Mouse (Mus musculus): ENCODE results near the gene Polr2b. TPM values are rescaled to one million over a fixed set of nuclear protein-coding genes. Genes with fewer than 3 reads are reported as not detected.

Gene Polr2b
- polyA plus RNA-seq, 1 experiment, result 32.2 TPM

DNA sequence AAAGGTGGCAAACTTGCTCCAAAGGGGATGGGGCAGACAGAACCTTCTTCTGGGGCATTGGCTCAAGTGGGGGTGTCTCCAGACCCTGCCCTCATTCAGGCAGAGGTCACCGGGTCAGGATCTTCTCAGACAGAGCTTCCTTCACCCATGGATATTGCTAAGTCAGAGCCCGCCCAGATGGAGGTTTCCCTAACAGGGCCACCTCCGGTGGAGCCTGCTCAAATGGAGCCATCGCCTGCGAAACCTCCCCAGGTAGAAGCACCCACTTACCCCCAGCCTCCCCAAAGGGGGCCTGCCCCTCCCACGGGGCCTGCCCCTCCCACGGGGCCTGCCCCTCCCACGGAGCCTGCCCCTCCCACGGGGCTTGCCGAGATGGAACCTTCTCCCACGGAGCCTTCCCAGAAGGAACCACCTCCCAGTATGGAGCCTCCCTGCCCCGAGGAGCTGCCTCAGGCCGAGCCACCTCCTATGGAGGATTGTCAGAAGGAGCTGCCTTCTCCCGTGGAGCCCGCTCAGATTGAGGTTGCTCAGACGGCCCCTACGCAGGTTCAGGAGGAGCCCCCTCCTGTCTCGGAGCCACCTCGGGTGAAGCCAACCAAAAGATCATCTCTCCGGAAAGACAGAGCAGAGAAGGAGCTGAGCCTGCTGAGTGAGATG is 28.3 kb upstream of the Polr2b start:
- Histone ChIP-seq H3K4me1 (ENCODE audit: control insufficient read depth, insufficient read depth, low read length) (no peaks in the 10 kb centered on the region), H3K36me3 (ENCODE audit: control insufficient read depth, insufficient read depth, low read length) (peaks cover 6% of the 10 kb centered on the region), H3K4me3 (ENCODE audit: insufficient read depth, low read depth, low read length) (no peak overlapping the region), H3K27ac (ENCODE audit: insufficient read depth, low read depth, low read length) (no peak overlapping the region), H3K27me3 (replicated peaks; ENCODE audit: control insufficient read depth, insufficient read depth, low read length) (no peaks in the 10 kb centered on the region)
- TF ChIP-seq POLR2A (IDR thresholded peaks at IDR 0.05; ENCODE audit: low read depth, low read length) (no peak), CTCF (conservative IDR thresholded peaks at IDR 0.05; ENCODE audit: insufficient read depth, insufficient read length, low read depth, low read length) (no peak)
- no peak for DNase-seq
- 72% methylated on average over 20 of the region's 20 CpGs for WGBS

DNA sequence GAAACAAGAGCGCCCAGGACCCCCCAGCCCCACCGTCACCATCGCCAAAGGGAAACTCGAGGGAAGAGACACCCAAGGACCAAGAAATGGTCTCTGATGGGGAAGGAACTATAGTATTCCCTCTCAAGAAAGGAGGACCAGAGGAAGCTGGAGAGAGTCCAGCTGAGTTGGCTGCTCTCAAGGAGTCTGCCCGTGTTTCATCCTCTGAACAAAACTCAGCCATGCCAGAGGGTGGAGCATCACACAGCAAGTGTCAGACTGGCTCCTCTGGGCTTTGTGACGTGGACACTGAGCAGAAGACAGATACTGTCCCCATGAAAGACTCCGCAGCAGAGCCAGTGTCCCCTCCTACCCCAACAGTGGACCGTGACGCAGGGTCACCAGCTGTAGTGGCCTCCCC is 27.7 kb upstream of the Polr2b start:
- peaks cover 6% of the 10 kb centered on the region for H3K36me3 ChIP-seq (ENCODE audit: control insufficient read depth, insufficient read depth, low read length)
- H3K4me1 ChIP-seq (ENCODE audit: control insufficient read depth, insufficient read depth, low read length), result no peaks in the 10 kb centered on the region
- H3K27me3 ChIP-seq (replicated peaks; ENCODE audit: control insufficient read depth, insufficient read depth, low read length), result no peaks in the 10 kb centered on the region
- no peak for DNase-seq
- TF ChIP-seq POLR2A (IDR thresholded peaks at IDR 0.05; ENCODE audit: low read depth, low read length) (no peak), CTCF (conservative IDR thresholded peaks at IDR 0.05; ENCODE audit: insufficient read depth, insufficient read length, low read depth, low read length) (no peak)
- no peak overlapping the region for H3K27ac ChIP-seq (ENCODE audit: insufficient read depth, low read depth, low read length)
- no peak overlapping the region for H3K4me3 ChIP-seq (ENCODE audit: insufficient read depth, low read depth, low read length)
- 78% methylated on average over 9 of the region's 9 CpGs for WGBS

DNA sequence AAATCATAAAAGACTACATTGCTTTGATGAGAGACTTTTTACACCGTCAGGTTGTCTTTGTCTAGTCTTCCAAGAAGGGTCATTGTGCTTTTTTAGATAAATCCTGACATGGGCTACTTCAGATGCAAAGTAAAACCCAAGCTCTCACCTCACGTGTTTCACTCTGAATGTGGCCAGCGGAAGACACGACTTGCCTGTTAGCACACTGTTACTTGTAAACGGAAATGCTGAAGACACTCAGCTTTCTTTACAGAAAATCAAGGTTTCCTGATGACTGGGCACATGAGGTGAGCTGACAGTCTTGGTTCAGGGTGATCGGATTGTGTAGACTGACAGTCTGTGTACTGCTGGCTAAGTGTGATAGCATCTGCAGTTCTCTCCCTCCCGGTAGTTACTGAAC is 24.3 kb upstream of the Polr2b start:
- peaks cover 6% of the 10 kb centered on the region for H3K36me3 ChIP-seq (ENCODE audit: control insufficient read depth, insufficient read depth, low read length)
- no peak for DNase-seq
- TF ChIP-seq CTCF (conservative IDR thresholded peaks at IDR 0.05; ENCODE audit: insufficient read depth, insufficient read length, low read depth, low read length) (no peak), POLR2A (IDR thresholded peaks at IDR 0.05; ENCODE audit: low read depth, low read length) (no peak)
- no peak overlapping the region for H3K27ac ChIP-seq (ENCODE audit: insufficient read depth, low read depth, low read length)
- no peaks in the 10 kb centered on the region for H3K27me3 ChIP-seq (replicated peaks; ENCODE audit: control insufficient read depth, insufficient read depth, low read length)
- H3K4me1 ChIP-seq (ENCODE audit: control insufficient read depth, insufficient read depth, low read length), result no peaks in the 10 kb centered on the region
- 72% methylated on average over 7 of the region's 7 CpGs for WGBS
- H3K4me3 ChIP-seq (ENCODE audit: insufficient read depth, low read depth, low read length), result no peak overlapping the region

DNA sequence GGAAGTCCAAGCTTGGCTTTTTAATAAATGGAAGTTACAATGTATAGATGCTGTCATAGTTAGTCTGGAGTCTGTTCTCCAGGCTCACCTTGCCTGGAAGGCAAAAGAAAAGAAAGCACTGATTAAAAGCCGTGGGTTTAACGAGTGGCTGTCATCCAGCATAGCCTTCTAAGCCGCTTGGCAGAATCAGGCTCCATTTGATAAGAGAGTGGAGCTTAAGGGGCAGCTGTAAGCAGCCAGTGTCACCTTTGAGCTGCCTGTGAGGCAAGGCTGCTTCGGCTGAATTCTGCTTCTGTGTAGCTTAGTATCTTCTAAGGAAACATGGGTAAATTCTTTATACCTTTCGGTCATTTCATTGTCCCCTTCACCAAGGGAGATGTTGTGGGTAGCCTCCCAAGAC is 23.0 kb upstream of the Polr2b start:
- H3K36me3 ChIP-seq (ENCODE audit: control insufficient read depth, insufficient read depth, low read length), result peaks cover 3% of the 10 kb centered on the region
- no peak for DNase-seq
- WGBS, result 89% methylated on average over 5 of the region's 5 CpGs

DNA sequence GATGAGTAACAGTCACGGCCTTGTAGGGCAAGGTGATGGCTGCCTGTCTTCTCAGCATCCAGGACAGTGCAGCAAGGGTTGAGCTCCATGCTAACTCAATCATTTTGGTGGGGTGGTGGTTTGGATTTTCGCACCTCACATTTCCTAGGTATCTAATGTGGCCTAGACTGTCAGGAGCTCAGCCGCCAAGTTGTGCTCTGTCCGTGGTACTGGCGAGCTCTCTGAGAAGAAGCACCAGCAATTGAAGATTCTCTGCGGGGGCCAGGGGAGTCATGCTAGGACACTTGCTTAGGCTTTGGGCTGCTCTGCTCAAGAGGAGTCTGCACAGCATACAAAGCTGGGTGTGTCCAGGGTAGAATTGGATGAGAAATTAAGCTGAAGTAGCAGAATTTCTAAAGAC is 22.0 kb upstream of the Polr2b start:
- no peak overlapping the region for H3K4me3 ChIP-seq (ENCODE audit: insufficient read depth, low read depth, low read length)
- no peak for DNase-seq
- TF ChIP-seq CTCF (conservative IDR thresholded peaks at IDR 0.05; ENCODE audit: insufficient read depth, insufficient read length, low read depth, low read length), result no peak
- TF ChIP-seq POLR2A (IDR thresholded peaks at IDR 0.05; ENCODE audit: low read depth, low read length), result no peak
- H3K36me3 ChIP-seq (ENCODE audit: control insufficient read depth, insufficient read depth, low read length), result peaks cover 3% of the 10 kb centered on the region; the same call in 1 of the 2 replicates
- H3K27ac ChIP-seq (ENCODE audit: insufficient read depth, low read depth, low read length), result no peak overlapping the region
- 76% methylated on average over 6 of the region's 6 CpGs for WGBS
- H3K4me1 ChIP-seq (ENCODE audit: control insufficient read depth, insufficient read depth, low read length), result no peaks in the 10 kb centered on the region
- H3K27me3 ChIP-seq (replicated peaks; ENCODE audit: control insufficient read depth, insufficient read depth, low read length), result no peaks in the 10 kb centered on the region

More for the DNA sequence above, 23.0 kb upstream of the Polr2b start:
- Histone ChIP-seq H3K4me3 (ENCODE audit: insufficient read depth, low read depth, low read length) (no peak overlapping the region), H3K4me1 (ENCODE audit: control insufficient read depth, insufficient read depth, low read length) (no peaks in the 10 kb centered on the region), H3K27ac (ENCODE audit: insufficient read depth, low read depth, low read length) (no peak overlapping the region), H3K27me3 (replicated peaks; ENCODE audit: control insufficient read depth, insufficient read depth, low read length) (no peaks in the 10 kb centered on the region)
- no peak for TF ChIP-seq POLR2A (IDR thresholded peaks at IDR 0.05; ENCODE audit: low read depth, low read length)
- TF ChIP-seq CTCF (conservative IDR thresholded peaks at IDR 0.05; ENCODE audit: insufficient read depth, insufficient read length, low read depth, low read length), result no peak

DNA sequence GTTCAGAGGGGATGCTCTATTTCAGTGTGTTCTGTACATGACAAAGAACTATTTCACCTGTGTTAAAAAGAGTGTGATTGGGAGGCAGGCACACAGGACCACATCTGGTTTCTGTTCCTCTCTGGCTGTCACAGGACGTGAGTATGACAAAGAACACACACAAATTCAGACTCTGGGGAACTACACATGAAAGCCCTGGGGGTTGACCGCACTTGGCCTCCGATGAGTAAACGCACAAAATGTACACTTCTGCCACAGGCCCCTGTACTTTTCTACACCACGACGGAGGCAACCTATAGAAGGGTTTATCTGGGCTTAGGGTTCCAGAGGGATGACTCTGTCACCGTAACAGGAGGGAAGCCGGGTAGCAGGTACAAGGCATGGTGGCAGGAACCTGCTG is 20.3 kb upstream of the Polr2b start:
- H3K27me3 ChIP-seq (replicated peaks; ENCODE audit: control insufficient read depth, insufficient read depth, low read length), result no peaks in the 10 kb centered on the region
- DNase-seq, result no peak
- H3K4me1 ChIP-seq (ENCODE audit: control insufficient read depth, insufficient read depth, low read length), result no peaks in the 10 kb centered on the region
- H3K4me3 ChIP-seq (ENCODE audit: insufficient read depth, low read depth, low read length), result no peak overlapping the region
- peaks cover 1% of the 10 kb centered on the region; the same call in 1 of the 2 replicates for H3K36me3 ChIP-seq (ENCODE audit: control insufficient read depth, insufficient read depth, low read length)
- WGBS, result 87% methylated on average over 8 of the region's 8 CpGs
- H3K27ac ChIP-seq (ENCODE audit: insufficient read depth, low read depth, low read length), result no peak overlapping the region
- no peak for TF ChIP-seq POLR2A (IDR thresholded peaks at IDR 0.05; ENCODE audit: low read depth, low read length)
- TF ChIP-seq CTCF (conservative IDR thresholded peaks at IDR 0.05; ENCODE audit: insufficient read depth, insufficient read length, low read depth, low read length), result no peak

DNA sequence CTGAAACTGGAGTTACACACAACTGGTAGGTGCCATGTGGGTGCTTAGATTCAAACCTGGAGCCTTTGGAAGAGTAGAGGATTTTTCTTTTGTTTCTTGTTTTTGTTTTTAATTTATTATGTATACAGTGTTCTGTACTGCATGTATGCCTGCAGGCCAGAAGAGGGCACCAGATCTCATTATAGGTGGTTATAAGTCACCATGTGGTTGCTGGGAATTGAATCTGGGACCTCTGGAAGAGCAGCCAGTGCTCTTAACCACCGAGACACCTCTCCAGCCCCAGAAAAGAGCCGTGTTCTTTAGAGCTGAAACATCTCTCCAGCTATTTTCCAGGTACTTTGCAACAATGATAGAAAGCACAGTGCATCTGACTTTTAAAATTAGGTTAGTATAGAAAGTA is 19.3 kb upstream of the Polr2b start:
- DNase-seq, result no peak
- H3K27me3 ChIP-seq (replicated peaks; ENCODE audit: control insufficient read depth, insufficient read depth, low read length), result no peaks in the 10 kb centered on the region
- no peaks in the 10 kb centered on the region for H3K4me1 ChIP-seq (ENCODE audit: control insufficient read depth, insufficient read depth, low read length)
- peaks cover 1% of the 10 kb centered on the region; the same call in 1 of the 2 replicates for H3K36me3 ChIP-seq (ENCODE audit: control insufficient read depth, insufficient read depth, low read length)
- H3K4me3 ChIP-seq (ENCODE audit: insufficient read depth, low read depth, low read length), result no peak overlapping the region
- H3K27ac ChIP-seq (ENCODE audit: insufficient read depth, low read depth, low read length), result no peak overlapping the region
- TF ChIP-seq CTCF (conservative IDR thresholded peaks at IDR 0.05; ENCODE audit: insufficient read depth, insufficient read length, low read depth, low read length) (no peak), POLR2A (IDR thresholded peaks at IDR 0.05; ENCODE audit: low read depth, low read length) (no peak)
- 95% methylated on average over 2 of the region's 2 CpGs for WGBS

All from kidney, adult 2 months (tissue).